Mouse (Mus musculus) kidney, adult 18-20 months (tissue): ENCODE results near the gene Gm42688.

Experiments used
- DNase-seq: peaks from one replicate; pipeline ENCODE4 v3.0.0; 2021

Gm42688 gene

DNA sequence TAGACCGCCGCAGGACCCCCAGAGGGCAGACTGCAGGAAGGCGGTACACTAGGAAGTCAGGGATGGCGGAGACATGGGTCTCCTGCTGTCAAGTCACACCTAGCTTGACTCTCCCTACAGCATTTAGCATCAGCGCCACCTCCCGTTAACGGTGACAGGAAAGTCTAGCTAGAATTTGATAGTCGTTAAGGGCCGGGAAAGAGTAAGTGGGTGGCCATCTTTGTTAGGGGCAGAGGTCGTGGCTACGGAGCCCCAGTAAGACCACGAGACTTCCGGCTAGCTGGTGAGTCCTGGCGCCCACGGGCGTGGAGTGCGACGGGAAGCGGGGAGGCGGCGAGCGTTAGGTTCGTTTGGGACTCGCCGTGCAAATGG is at the start of gene Gm42688, which contains the start of gene Ccdc142:
TSS of gene Gm42688 (plus strand) at position 302 of the 372 bp plus-strand sequence.
TSS of gene Ccdc142 (plus strand) at position 286 of the 372 bp plus-strand sequence.
- DNase-seq: peak; percentile 93

DNA sequence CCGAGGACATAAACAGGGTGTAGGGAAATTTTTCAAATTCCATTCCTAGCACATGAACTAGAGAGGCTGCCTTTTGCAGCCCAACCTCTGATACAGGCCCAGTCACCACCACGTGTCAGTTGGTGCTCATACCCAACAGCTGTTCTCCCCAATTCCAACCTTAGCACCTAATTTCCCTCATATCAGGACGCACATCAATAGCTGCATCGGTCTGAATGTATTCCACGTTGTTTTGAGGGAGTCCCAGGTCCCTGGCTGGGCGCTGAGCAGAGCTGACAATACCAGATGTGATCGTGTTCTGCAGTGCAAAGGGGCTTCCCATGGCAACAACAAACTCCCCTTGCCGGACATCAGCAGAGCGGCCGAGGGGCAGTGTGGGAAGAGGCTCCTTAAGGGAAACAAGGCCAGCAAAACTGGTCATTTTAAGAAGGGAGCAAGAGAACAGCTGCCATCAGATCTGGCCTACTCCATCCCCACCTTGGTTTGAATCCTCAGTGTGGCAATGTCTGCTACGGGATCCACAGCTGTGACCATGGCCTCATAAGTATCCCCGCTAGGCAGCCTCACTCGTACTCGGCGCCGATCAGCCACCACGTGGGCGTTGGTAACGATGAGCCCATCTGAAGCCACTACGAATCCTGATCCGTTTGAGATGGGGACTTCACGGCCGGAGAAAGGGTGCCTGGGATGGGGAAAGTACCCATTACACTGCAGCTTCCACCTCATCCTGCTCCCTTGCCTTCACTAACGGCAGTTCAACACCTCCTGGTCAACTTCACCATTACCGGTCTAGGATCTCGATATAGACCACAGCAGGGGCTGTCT is 48.1 kb upstream of the Gm42688 start:
- peak; percentile 19 for DNase-seq

DNA sequence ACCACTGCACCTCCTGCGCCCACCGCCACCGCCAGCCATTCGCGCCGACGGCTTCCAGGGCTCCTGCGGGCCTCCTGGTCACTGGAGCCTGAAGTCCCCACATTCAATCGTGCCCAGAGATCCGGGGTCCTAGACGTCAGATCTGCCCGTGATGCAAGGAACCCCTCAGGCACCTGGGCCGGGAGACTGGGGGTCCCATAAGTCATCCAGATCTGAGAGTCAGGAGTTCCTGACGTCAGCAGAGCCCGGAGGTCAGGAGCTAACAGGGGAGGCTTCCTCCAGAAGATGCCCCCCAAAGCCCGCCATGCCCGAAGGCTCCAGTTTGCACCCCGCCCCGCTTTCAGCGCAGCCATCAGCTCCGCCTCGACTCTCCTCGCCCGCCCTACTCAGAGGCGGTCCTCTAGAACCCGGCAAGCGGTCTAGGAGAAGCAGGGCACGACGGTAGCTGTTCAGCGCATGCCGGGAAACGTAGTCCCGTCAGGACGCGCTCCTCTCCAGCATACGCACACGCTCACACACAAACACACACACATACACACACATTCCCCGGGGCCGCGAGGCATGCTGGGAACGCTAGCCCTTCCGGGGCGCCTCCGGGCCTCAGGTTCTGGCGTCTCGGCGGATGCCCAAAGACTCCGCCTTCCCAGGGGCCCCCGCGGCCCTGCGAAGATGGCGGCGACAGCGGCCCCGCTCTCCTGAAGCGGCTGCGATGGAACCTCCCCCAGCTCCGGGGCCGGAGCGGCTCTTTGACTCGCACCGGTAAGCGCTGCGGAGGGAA is 47.2 kb upstream of the Gm42688 start, which contains the start of gene Aup1:
TSS of gene Aup1 (plus strand) at position 448 of the 778 bp plus-strand sequence.
- DNase-seq: peak; percentile 97

DNA sequence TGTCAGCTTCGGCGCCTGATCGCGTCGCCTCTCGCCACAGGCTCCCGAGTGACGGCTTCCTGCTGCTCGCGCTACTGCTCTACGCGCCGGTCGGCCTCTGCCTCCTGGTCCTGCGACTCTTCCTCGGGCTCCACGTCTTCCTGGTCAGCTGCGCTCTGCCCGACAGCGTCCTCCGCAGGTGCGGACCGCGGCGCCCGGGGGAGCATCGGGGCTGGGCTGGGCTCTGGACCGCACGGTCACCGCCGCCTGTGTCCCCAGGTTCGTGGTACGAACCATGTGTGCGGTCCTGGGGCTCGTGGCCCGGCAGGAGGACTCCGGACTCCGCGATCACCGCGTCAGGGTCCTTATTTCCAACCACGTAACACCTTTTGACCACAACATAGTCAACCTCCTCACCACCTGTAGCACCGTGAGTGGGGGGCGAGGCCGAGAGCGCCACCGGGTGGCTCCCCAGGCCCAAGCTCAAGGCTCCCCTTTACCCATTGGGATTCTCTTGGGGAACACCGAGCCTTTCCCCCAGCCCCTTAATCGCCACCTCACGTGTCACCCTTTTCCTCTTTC is 46.5 kb upstream of the Gm42688 start, which contains the start of gene Htra2:
TSS of gene Htra2 (minus strand) at position 403 of the 561 bp plus-strand sequence.
- DNase-seq: no peak

DNA sequence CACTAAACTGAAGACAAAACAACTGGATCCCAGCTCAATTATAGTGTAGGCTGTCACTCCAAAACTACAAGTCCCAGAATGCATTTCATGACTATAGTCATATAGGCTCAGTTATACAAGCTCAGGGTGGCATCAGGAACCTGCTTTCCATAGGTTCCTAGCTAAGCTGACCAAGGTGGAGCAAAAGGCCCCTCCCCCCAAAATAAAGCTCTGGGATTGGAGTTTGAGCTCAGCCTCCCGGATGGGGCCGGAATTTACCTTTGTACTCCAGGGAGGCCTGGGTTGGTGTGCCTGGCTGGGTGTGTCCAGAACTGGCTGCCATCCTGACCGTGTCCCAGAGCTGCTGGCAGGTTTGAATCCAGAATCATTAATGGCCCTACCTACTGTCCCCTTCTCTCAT is 43.6 kb upstream of the Gm42688 start, which contains the start of gene Dqx1:
TSS of gene Dqx1 (plus strand) at position 55 of the 400 bp plus-strand sequence.
- peak; percentile 74 for DNase-seq

DNA sequence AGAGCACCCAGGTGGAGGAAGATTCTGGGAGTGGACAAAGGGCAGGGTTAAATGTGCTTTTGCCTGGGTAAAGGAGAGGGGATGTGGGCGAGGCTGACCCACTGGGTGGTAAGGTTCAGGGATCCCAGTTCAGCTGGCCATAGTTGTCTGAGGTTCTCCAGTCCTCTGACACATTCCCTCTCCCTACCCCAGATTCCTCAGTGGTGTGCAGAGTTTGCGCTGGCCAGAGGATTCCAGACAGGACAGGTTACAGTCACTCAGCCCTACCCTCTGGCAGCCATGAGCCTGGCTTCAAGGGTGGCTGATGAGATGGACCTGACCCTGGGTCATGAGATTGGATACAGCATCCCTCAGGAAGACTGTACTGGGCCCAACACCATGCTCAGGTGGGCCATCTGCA is 42.7 kb upstream of the Gm42688 start:
- no peak for DNase-seq

DNA sequence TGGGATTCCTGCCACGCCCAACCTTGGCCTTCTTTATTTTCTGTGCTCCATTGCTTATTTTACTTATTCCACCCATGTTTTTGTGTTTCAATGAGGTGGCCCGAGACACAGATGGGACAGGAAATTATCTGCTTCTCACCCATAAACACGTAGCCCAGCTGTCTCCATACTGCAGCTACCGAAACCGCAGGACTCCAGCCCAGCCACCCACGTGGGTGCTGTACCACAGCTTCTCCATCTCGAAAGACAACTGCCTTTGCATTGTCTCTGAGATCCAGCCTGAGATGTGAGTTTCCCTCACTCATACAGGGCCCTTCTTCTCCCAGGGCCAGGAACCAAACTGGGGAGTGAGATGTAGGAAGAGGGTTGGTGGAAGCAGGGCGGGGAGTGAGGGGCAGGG is 35.4 kb upstream of the Gm42688 start:
- DNase-seq: no peak

DNA sequence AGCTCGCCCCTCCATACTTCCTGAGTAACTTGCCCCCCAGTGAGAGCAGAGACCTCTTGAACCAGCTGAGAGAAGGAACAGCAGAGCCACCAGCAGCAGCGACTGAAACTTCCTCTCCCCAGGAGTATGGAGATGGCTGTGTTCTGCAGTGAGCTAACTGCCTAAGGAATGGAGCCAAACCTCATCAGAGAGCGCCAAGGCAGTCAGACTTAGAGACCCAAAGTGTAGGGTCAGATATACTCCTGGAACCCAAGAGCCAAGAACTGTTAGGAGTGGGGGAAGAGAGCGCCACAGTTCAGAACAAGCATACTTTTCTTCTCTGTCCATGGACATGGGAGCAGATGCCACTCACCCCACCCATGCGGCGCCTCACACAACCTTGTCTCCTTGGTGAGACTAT is 35.0 kb upstream of the Gm42688 start:
- no peak for DNase-seq

DNA sequence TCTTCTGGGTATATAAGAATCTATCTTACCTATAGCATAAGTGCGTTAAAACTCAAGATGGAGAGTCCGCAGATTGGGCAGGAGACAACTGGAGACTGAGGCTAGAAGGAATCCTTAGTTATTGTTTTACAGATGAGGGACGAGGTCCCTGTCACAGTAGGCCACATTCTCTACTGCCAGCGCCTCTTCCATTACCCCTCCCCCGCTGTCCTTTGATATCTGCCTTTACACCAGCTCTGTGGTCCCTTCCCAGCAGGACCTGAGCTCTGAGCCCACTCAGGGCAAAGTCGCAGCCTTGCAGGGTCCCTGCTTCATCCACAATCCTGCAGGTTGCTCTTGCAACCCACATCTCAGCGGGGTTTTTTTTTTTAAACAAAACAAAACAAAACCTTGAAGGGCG is 33.2 kb upstream of the Gm42688 start:
- DNase-seq: peak; percentile 11

DNA sequence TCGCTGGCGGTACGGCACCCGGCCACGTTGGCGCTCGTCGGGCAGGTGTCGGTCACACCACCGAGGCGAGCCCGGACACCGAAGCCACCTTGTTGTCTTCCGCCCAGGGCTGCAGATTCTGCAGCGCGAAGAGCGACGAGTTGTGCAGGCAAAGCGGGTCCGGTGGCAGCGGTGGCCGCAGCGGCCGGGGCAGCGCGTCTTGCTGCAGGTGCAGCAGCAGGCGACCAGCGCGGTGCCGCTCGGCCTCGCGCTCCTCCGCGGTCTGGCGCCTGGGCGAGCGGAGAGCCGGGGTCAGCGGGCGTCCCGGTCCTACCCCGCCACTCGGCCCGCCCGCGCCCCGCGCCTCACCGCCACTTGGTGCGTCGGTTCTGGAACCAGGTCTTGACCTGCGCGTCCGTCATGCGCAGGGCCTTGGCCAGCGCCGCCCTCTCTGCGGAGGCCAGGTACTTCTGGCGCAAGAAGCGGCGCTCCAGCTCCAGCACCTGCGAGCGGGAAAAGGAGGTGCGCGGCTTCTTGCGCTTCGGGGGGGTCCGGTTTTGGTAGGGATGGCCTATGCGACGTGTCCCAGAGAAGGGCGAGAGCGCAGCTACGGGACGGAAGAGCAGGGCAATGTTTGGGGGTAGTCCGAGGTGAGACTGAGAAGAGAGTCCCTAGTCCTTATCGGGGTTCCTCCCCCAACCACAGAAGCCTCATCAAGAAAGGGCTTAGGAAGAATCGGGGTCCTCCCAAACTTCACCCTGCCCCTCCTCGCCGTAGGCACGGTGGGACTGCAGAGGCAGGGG is 32.5 kb upstream of the Gm42688 start:
- DNase-seq: peak; percentile 59

DNA sequence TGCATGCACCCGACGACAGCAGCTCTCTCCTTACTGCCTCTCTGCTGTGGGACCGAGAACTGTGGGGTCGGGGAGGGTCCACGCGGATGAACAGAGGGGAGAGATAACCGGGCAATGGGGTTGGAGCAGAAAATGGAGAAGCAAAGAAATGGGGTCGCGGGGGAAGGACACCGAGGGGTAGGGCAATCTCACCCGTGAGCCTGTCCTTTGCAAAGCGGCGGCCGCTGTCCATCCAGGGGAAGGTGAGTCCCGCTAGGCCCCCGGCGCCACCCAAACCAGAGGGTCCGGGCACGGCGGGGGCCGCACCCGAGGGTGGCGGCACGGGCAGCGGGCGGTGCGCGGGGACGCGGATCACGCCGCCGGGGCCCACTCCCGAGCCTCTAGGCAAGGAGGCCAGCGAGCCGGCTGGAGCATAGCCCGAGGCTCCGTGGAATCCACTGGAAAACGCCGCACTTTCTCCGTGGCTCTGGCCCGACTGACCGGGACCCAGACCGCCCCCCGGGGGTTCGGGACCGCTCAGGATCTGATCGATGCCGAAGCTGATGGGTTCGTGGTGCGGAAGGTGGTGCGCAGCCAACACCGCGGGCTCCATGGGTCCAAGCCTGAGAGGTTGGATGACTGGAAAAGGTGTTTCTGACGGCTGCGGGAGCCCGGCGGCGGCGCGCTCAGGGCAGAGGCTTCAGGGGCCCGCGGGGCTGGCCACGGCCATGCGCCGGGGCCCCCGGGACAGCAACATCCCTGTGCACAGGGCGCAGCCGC is 31.8 kb upstream of the Gm42688 start:
- peak; percentile 42 for DNase-seq

DNA sequence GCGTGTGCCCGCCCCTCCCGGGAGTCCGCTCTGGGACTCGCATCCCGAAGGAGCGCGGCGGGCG is 31.3 kb upstream of the Gm42688 start, which contains the start of gene Tlx2:
TSS of gene Tlx2 (minus strand) at position 47 of the 64 bp plus-strand sequence.
- DNase-seq: no peak

DNA sequence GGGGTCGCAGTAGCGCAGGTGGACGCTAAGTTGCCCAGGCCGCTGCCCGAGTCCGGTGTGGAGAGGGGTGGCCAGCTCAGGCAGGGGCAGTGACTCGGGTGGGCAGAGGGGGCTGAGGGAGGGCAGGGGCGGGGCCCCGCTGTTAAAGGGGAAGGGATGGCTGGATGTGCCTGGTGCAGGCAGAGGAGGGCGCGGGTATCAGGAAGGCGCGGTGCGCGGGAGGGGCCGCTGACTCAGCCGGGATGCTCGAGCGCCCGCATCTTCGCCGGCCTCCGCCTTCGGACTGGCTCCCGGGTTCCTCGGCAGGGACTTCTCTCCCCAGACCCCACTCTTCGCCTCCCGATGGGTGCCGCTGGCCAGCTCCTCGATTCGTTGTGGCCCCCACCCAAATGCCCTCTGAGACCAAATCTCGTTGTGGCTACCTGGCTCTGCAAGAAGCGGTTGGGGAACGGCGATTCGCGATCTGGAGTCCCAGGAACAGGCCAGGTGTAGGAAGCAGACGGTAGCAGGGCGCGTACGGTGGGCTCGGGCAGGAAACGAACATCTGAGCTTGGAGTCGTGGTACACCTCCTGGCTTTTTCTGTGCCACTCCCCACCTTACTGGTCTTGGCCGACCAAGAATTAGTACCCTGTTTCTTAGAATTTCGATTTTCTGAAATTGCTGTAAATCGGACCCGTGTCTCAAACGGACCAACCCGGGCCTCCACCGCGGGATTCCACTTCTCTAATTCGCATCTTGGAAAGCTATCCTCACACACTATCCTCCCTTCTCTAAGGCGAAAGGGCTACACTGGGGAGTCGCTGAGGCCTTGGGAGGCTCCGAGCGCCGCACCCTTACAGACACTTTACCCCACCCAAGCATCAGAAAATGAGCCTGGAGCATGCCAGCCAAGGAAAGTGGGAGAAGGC is 30.9 kb upstream of the Gm42688 start:
- peak; percentile 51 for DNase-seq

DNA sequence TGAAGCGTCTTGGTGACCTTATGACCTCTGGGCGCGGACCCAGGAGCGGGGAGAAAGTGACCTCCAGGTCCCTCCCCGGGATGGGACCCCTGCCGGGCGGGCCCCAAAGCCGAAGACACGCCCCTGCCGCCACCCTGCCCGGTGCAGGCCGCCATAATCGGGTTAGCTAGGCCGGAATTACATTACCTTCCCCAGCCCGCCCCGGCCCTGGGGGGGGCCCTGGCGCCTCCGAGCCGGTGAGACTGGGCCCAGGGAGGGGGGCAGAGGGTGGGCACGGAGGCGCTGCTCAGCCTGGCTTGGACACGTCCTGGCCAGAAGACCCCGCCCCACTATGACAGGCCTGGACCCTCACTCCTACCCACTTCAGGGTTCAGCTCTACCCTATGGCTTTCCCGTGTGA is 30.2 kb upstream of the Gm42688 start:
- no peak for DNase-seq

DNA sequence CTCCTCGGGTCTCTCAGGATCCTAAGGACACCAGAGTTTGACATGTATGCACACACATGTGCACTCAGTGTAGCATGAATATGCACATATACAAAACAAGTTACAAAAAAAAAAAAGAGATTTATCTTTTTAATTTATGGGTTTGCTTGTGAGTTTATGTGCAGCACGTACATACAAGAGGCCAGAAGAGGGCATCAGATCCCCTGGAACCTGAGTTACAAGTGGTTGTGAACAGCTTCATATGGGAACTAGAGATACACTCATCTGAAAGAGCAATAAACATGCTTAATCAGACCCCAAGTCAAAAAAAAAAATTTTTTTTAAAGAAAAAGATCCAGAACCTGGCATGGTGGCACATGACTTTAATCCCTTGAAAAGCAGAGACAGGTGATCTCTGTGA is 26.4 kb upstream of the Gm42688 start:
- no peak for DNase-seq

DNA sequence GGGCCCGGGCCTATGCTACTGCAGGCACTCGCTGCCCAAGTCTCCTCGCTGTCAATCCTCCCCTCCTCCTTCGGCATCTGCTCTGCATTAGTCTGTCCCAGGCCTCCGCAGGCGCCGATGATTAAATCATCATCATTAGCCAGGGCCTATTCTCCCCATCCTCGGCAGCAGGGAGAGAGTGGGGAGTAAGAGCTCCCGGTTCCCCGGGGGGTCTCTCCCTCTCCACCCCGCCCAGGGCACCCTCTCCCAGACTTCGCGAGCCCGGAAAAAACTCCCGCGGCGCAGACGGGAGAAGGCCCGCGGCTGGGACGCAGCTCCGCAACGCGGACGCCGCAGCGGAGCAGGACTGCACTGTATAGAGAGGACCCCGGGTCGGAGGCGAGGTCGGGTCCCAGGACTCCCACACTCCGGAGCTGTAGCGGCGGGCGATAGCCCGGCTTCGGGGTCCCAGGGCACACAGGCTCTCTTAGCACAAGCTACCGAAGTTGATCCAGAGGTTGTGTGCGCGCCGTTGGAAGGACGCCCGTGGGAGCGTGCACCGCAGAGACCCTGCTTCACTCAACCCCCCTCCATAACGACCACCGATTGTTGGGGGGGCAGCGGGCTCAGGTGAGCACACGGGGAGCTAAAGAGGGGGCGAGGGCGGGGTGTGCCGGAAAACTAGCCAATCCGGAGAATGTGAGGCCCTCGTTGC is 23.6 kb upstream of the Gm42688 start, which contains the start of gene Pcgf1:
TSS of gene Pcgf1 (plus strand) at position 240 of the 694 bp plus-strand sequence.
- DNase-seq: no peak

DNA sequence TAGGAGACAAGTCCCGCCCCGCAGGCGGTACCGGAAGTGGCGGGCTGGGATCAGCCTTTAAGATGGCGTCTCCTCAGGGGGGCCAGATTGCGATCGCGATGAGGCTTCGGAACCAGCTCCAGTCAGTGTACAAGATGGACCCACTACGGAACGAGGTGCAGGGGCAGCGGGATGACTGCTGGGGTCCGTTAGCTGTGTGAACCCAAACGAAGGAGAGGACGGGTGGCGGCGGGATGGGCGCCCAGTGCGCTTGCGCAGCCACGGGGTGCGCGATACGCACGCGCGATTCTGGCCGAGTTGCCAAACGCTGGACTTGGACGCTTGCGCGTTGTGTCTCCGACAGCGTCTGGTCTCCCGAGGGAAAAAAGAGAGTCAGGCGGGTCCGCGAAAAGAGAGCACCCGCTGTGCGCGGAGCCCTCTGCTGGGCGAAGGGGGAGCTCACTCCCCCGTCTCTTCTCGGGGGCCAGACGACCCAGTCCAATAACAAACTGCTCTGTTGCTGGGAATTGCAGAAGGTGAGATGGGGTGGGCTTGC is 23.0 kb upstream of the Gm42688 start:
- DNase-seq: peak; percentile 100

DNA sequence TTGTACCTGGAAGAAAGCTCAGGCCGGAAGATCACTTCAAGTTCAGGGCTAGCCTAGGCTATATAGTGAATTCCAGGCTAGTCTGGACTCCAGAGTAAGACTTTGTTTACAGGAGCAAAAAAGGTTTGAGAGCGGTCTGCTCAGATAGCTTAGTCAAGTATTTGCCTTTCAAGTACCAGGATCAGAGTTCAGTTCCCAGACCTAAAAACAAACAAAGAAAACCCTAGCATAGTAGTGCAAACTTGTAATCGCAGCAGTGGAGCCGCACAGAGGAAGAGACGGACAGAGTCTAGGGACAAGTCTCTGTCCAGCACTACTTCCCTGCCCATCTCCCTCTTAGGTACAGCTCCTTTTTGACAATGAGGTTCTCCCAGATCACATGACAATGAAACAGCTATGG is 21.2 kb upstream of the Gm42688 start:
- DNase-seq: no peak

DNA sequence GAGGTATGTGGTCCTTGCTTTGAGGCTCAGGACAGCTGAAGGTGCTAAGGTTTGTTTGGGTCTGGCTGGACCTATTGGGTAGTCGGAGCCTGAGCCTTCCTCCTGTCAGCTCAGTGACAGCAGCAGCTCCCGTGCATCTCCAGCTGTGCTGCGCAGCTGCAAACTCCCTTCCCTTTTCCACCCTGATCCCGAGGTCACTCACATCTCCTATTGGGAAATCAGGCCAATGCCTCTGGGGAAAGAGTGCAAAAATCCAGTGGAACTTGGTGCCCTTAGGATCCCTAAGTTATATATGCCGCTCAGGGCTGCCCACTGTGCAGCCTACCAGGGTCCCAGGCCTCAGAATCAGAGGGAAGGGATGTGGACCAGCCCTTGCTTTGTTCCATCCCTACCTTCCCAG is 17.9 kb upstream of the Gm42688 start:
- no peak for DNase-seq

DNA sequence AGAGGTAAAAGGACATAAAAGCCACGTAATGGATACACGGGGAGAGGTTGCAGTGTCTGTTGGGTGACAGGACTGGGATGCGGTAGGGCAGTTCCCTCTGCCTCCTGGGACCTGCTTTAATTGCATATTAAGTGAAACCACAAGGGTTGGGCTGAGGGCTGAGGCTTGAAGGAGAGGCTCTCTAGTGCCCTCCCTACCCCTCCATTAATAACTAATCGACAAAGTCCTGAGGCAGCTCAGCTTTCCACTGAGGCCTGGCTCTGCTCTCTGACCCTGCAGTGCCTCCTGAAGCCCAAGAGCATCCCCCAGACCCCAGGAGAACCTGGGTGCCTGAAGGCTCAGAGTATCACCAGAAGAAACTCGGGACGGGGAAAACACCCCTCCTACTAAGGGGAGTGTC is 16.9 kb upstream of the Gm42688 start:
- DNase-seq: no peak
